Mouse (Mus musculus) adrenal gland, adult 8-10 months (tissue): ENCODE data around the gene Klhdc10. TPM values are rescaled to one million over a fixed set of nuclear protein-coding genes. Genes with fewer than 3 reads are reported as not detected.
"Not testable (repeated sequence)": the region's sequence is repeated elsewhere in the genome, so short reads cannot be mapped to it uniquely, and the experiment has no call there.

Experiments
- DNase-seq: peaks from one replicate; pipeline ENCODE4 v3.0.0; 2022
- total RNA-seq, 4 experiments: library from RNA; stranded (reverse); gene quantifications; 2 replicates each; pipeline ENCODE4 v1.2.4; 2022

The Klhdc10 gene
- total RNA-seq, result 10 to 100 TPM; 76.8 to 85.9 (median 84.7) TPM

DNA sequence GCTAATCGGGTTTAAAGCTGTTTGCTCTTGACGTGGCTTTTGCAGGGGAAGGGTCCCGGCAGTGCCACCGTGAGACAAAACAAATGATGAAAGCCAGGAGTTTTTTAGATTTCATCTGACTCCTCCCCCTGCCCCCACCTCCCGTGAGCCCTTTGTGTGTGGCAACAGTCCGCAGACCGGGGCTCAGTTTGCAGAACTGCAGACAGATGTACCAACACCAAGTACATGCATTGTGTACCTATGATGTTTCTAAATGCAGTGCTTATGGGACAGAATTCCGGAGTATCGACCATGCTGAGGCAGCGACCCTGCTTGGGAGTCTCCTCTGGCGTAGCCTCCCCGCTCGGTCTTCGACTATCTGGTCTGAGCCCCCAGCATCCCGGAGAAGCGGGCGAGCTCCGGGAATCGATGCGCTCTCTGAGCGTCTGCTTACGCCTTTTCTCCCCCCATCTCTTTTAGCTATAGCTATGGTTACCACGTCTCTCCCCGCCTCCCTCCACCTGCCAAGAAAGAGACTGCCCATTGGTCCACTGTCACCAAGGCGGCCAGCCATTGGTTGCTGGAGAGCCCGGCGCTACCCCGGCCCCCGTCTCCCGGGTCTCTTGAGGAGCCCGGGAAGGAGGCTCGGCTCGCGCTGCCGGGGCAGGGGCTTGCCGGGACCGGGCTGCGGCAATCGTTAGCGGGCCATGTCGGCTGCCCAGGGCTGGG is at the start of gene Klhdc10:
Gene Klhdc10 (plus strand): TSS at position 561 of the 708 bp plus-strand sequence.
- DNase-seq, result peak; percentile 99

DNA sequence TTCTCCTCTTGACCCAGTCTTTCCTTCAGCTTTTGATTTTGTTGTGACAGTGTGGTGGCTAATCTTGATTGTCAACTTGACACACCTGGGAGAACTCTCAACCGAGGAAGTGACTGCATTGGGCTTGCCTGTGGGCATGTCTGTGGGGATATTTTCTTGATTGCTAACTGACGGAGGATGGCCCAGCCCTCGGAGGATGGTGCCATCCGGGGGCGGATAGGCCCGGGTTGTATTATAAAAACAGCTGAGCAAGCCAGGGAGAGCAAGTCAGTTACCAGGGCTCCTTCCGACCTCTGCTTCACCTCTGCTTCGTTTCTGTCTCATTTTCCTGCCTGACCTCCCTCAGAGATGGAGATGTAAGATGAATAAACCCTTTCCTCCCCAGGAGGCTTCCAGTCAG is 48.9 kb upstream of the Klhdc10 start:
- DNase-seq, result no peak

DNA sequence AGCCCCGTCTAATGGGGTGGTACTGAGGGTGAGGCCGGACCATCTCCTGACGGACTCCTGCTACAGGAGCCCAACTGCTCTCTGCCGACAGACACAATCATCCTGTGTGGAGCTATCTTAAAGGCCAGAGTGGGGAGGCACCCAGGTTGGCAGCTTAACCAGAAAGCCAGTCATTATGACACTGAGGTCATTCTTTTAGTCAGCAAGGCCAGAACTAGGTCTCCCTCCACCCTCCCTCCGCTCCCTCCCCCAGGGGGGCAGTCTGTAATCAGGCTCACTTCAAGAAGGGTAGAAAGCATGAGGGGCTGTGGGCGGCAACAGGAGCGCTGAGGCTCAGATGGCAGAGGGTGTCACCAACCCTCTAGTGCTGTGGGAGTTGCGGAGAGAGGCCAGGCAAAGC is 48.0 kb upstream of the Klhdc10 start:
- peak; percentile 28 for DNase-seq

DNA sequence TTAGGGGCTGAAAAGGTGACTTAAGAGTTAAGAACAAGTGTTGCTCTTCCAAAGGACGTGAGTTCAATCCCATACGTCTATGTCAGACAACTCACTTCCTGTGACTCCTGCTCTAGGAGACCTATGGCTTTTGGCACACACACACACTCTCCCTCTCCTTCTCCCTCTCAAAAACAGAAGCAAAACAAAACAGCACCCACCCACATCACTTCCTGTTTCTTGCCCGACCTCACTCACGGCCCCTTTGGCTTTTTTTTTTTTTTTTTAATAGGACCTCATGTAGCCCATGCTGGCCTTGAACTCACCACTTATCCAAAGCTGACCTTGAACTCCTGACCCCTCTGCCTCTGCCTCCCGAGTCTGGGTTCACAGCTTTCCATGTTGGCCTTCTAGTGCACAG is 46.9 kb upstream of the Klhdc10 start:
- DNase-seq, result no peak

DNA sequence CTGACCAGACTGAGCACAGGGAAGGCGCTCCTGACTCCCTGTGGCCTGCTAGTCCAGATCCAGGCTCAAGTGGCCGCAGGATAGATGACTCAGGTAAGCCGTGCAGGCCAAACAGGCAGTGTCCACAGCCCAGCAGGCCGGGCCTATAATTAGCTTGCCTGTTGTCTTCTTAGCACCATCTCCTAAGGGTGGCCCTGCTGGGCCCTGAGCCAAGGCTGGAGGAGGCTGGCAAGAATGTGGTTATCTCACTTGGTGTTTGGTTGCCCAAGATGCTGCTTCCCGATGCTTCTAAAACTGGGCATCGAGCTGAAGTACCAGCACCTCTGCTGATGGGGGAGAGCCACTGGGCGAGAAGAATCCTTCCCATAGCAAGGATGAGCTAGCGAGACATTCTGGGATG is 46.0 kb upstream of the Klhdc10 start:
- DNase-seq, result no peak

DNA sequence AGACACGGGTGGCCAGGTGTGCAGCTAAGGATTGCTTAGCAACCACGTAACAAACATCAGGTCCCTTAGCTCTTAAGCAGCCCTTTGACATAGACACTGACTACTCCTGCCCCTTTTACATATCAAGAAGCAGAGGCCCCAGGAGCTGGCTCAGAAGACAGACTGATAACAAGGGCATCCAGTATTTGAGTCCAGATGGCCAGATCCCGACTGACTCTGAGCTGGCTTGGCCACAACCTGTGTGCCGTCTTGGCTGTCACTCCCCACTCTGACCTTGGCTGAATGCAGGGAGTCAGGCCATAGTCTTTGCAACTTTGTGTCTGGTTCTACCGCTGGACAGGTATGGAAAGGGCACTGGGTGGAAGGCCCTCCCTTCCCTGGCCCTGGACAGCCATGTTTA is 45.5 kb upstream of the Klhdc10 start:
- DNase-seq, result peak; percentile 29

DNA sequence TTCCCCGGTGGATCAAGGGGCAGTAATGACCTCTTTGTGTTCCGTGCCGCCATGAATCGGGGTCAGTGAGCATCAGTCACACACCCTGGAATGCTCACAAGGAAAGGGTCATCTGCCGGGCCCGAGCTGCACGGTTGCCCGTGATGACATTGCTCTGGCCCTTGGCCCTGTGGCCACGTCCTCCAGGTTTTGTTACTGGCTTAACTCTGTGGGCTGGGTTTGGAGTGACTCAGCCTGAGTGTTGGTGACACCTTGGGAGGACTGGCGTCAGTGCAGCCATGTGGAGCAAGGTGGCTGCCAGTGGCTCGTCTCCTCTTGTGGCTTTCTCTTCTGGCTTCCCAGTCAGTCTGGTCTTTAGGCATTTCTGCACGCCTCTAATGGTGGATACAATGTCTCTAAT is 45.0 kb upstream of the Klhdc10 start:
- peak; percentile 64 for DNase-seq

DNA sequence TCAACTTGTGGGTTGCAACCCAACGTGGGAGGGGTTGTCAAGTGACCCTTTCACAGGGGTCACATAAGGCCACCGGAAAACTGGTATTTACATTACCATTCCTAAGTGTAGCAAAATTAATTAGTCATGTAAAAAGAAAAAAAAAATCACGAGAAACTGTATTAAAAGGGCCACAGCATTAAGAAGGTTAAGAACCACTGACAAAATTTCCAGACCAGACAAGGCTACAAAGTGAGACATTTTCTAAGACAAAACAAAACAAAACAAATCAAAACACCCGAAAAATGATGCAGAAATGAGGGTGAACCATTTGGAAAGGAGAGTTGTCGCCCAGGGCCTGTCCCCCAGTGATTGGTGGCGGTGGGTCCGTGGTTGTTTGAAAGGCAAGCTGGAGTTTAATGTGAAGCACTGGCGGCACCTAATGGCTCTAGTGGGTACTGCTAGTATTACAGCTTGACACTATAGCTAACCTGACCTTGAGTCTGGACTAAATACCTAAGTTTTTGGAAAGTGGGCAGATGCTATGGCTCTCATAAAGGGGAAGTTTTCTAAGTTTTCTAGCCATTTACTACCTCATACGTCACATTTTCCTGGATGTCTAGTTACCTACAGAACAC is 44.0 kb upstream of the Klhdc10 start:
- peak; percentile 54 for DNase-seq

DNA sequence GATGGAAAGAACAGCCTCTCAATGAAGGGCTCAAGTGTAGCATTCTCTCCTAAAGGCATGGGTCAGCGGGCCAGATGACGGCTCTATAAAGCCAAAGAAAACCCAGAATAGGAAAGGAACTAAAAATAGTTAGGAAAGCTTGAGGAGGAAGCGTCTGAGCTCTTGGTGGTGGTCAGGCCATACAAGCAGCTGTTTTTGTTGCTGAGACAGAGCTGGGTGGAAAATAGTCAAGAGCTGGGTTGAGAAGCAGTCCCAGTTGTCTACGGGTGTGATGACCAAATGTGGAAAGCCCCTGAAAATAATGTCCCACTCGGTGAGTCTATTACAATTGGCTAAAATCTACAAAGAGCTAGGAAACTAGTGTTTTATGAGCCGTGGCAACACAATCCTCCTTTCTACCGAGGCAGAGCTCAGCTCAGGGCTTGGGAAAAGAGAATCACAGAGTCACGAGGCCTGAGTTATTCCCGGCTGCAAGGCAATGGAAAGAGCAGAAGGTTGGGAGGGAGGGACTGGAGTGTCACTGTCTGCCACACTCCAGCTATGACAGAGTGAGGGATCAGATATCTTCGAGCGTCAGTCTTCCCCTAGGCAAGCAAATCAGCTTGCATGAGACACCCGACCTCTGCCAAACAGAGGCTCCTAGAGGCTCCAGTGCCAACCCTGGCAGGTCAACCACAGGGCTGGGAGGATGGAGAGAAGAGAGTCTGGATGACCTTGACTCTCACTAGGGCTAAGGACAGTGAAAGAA is 41.7 kb upstream of the Klhdc10 start:
- no peak for DNase-seq

DNA sequence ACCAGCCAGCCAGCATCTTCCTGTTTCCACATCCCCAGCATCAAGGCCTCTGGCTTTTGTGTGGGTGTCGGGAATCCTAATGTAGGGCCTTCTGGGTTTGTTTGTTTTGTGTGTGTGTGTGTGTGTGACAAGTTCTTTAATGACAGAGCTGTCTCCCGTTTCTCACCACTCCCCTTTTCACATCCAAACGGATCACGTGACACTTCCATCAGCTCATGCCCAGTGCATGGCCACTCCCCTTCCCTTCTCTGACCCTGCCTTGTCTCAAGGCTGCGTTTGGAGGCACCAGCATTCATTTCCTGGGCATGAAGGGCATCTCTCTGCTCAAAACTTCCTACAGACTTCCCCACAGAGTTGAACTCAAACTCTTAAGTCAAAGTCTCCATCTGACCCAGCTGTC is 37.9 kb upstream of the Klhdc10 start:
- DNase-seq, result no peak

DNA sequence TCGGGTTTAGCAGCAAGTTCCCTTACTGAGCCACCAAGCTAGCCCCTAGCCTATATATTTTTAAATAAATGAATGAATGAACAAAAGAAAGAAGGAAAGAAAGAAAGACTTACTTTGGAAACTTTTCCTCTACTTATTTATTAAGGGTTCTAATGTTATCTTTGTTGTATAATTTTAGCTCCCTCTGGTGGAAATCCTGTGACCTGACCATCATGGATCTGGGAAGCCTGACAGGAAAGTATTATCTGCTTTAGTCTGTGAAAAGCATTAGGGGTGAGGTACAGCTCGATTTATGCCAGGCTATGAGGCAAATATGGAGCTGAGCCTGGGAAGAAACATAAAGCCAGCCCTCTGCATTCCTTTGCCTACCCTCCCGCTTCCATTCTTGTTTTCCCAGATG is 32.4 kb upstream of the Klhdc10 start:
- DNase-seq, result no peak

DNA sequence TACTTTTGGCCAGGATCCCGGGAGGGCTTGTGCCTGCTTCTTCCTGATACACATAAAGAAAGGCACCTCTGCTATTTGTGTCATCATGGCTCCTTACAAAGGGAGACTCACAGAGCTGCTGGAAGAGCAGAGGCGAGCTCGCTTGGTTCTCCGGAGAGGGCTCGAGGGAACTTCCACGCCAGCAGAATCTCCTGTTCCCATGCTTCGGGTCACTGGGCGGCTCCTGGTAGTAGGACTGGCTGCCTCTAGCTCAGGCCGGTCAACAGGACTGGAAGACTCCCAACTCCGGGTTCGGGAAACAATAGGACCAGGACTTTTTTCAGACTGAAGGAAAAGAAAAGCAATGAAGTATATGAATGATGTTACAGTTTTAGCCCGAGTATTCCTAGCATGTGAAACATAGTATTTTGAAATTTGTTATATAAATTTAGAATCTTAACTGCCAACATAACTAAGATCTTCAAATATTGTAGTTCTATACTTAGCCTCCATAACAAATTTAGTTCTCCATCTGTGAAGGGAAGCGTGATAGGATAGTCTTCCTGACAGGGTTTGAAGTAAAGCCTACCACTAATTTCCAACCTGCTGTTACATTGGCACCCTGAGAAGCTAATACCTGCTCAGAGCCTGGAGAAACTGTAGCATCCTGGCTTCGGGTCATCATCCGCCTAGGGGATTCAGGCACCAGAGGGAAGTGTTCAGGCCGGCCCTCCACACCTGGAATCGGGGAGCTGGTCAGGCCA is 28.9 kb upstream of the Klhdc10 start:
- DNase-seq, result no peak

DNA sequence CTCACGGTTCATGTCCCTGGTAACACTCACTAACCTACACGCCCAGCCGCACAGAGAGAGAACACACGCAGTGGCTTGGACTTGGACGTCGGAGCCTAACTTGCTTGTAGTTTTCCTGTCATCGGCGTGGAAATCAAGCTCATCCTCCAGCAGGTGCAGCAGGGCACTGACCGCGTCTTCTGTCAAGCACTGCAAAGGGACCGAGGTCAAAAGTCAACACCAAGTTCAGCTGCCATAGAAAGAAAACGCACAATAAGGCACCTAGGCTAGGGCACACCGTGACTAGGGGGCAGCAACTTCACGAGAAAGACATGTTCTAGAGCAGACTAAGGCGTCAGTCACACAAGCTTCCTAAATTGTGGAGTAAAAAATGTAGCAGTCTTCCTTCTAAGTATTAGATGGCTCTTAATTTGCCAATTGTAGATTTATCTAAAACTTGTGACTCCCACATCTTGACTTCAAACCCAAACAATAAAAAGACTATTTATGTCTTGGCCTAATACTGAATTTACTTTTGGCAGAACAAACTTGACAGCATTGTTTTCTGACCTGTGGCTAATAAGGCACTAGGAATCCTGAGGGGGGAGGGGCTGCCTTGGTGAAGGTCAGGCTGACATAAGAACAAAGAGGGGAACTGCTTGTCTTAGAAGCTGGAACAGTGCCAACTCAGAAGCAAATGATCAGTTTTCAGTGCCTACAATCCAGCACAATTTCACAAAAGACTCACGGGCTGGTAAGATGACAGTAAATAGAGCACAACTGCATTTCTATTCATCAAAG is 26.7 kb upstream of the Klhdc10 start:
- DNase-seq, result peak; percentile 49

DNA sequence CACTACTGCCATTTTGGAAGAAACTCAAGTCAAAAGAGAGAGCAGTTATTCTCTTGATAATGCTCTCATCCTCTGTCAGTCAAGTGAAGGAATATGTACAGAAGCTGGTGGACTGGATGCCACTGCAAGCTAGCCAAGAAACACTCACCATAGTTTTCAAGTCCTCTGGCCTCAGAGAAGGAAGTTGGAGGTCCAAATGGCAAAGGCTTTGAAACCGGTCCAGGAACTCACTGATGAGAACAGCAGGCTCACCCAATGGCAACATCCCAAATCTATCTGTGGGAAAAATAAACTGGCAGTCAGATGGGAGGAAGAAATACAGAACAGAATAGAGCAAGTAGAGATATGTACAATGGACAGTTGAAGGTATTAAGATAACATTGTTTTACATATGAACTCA is 25.9 kb upstream of the Klhdc10 start:
- no peak for DNase-seq

DNA sequence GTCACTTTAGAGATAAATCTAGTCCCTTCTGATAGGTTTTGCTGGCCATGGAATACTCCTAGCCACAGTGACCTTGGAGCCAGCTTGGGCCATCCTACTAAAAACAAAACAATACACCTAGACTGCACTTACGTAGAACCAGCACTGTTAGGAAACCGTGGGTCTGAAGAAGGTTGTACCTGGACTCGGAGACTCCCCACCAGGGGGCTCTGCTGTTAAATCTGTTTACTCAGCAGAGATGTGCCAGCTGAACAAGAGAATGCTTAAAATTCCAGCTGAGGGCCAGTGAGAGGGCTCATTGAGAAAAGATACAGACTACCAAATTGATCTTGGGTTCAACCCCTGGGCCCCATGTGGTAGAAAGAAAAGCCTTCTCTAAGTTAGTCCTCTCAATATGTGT is 20.6 kb upstream of the Klhdc10 start:
- DNase-seq, result no peak

DNA sequence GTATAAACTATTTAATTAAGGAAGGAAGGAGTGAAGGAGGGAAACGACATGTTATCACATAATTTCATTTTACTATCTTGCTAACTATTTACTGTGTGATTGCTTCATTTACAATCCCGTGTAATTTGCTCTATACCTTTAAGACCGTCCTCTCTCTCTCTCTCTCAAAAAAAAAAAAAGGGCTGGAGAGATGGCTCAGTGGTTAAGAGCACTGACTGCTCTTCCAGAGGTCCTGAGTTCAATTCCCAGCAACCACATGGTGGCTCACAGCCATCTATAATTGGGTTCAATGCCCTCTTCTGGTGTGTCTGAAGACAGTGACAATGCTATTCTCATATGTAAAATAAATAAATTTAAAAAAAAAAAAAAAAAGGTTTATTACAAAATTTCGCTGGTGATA is 11.4 kb upstream of the Klhdc10 start:
- DNase-seq, result not testable (repeated sequence)

DNA sequence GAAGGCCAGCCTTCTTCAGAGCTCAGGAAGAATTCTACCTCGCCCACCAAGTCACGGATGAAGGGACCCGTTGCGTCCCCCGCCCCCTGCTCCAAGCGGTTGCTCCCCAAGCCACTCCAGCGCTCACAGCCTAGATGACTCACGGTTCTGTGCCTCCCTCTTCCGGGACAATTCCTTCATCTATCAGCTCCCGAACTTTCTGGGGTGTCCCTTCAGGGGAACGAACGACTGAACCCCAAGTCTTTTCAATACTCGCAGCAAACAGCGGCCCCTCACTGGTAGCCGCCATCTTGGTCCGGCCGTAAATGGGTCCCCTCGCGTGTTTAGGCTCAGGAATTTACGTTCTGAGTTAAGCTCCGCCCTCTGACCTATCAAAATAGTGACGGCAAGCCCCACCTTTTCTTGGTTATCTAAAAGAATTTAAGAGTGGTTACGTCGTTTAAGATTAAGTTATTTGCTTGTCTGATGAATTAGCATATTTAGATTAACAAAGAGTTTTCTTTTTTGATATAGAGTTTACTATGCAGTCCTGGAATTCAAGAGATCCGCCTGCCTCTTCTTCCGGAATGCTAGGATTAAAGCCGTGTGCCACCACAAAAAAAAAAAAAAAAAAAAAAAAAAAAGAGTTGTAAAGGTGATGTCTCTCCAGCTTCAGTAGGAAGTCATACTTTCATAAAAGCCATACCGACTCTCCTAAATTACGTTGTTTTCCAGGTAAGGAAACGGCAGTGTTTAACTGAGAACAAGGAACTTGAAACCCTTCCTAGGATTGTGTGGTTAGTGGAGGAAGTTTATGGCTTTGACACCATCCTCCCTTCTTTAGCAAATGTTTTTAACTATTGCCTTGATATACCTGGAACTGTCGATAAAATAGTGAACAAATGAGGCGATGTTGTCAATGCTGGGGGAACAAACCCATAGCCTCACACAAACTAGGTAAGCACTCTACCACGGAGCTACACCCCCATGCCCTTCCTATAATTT is 10.7 kb upstream of the Klhdc10 start, which contains the start of gene Zc3hc1:
Gene Zc3hc1 (minus strand): TSS at position 315 of the 984 bp plus-strand sequence.
- DNase-seq, result peak; percentile 54

DNA sequence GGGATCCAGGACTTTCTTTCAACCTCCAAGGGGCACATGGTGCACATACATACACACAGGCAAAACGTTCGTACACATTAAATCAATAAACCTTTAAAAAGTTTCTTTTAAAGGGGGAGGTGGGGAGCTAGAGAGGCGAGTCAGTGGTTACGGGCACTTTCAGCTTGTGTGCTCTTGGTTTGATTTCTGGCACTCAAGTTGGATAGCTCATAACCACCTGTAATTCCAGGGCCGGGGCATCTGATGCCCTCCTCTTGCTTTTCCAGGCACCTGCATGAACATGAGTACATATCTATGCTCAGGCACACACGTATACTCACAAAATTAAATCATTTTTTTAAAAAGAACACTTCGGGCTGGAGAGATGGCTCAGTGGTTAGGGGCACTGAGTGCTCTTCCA is 9.7 kb upstream of the Klhdc10 start:
- DNase-seq, result no peak

DNA sequence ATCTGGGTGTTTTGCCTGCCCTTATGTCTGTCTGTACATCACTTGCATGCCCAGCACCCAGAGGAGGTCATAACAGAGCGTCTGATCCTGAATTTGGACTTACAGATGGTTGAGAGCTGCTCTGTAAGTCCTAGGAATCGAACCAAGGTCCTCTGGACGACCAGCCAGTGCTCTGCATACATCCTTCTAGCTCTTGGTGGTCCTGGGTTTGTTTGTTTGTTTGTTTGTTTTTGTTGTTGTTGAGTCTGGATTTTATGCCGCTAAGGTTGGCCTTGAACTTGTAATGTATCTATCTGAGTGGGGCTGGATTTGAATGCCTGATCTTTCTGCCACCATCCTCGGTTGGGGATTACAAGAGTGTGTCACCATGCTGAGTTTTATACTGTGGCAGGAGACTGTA is 1.5 kb upstream of the Klhdc10 start:
- no peak for DNase-seq

DNA sequence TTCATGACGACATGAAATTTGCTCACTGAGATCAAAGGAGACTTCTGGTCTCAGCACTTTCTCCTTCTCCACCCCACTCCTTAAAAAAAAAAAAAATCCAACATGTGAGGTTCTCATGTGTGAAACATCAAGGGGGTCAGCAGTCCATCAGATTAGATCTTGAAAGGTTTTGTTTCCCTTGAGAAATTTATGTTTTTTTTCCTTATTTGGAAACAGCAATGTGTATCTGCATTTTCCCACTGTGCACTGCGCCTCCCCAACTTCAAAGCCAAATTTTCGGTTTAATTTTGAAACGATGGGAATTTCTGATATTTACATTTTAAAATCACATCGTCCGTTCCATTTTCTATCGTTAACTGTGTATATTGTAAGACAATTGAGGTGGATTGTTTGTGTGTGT is 952 bp upstream of the Klhdc10 start:
- no peak for DNase-seq

DNA sequence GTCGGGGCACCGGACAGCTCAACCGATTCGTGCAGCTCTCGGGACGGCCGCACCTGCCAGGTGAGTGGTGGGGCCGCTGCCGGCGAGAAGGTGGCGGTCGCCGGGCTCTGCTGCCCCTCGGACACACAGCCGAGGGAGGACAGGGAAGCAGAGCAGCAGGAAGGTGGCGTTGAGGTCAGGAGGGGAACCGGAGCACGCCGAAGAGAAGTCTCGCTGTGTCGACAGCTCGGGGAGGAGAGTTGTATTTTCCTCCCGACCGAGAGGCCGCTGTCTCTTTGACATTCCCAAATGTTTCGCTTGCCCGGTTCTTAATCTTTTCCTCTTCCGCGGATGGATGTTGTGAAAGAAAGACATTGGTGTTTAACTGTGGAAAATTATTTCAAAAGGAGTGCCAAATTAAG is 423 bp downstream of the Klhdc10 start:
- DNase-seq, result no peak
